Mouse (Mus musculus) ES-Bruce4 (cell line): ENCODE results near the gene Col9a3. TPM values are rescaled to one million over a fixed set of nuclear protein-coding genes. Genes with fewer than 3 reads are reported as not detected.

ENCODE experiments used
- H3K27ac ChIP-seq: 2 replicates; pipeline ENCODE4 v1.5.1; 2012; ENCODE audit warnings: low read length, inconsistent platforms; ENCODE audit not compliant: insufficient read depth
- H3K27me3 ChIP-seq: 2 replicates; pipeline ENCODE4 v1.6.1; 2012; ENCODE audit warnings: mild to moderate bottlenecking, low read length, inconsistent platforms; ENCODE audit not compliant: control insufficient read depth, poor library complexity, insufficient read depth, severe bottlenecking
- H3K36me3 ChIP-seq: 2 replicates; pipeline ENCODE4 v1.6.1; 2012; ENCODE audit warnings: inconsistent platforms, mild to moderate bottlenecking, low read length, moderate library complexity; ENCODE audit not compliant: control insufficient read depth, poor library complexity, insufficient read depth, severe bottlenecking
- H3K4me1 ChIP-seq: one replicate; pipeline ENCODE4 v1.8.1; 2011; ENCODE audit warnings: low read length; ENCODE audit not compliant: control insufficient read depth, insufficient read depth
- H3K4me3 ChIP-seq: 2 replicates; pipeline ENCODE4 v1.5.1; 2011; ENCODE audit warnings: low read depth, mild to moderate bottlenecking, low read length
- H3K9ac ChIP-seq: 2 replicates; pipeline ENCODE4 v1.6.1; 2012; ENCODE audit warnings: low read depth, mild to moderate bottlenecking, inconsistent platforms; ENCODE audit not compliant: poor library complexity, severe bottlenecking
- H3K9me3 ChIP-seq: replicated peaks from 2 replicates; pipeline ENCODE4 v1.6.1; 2012; ENCODE audit warnings: mild to moderate bottlenecking, low read length, inconsistent platforms; ENCODE audit not compliant: control insufficient read depth, poor library complexity, insufficient read depth, severe bottlenecking
- CTCF ChIP-seq: IDR thresholded peaks from one replicate; pipeline ENCODE4 v1.8.1; 2011; ENCODE audit warnings: low read depth, low read length
- EP300 ChIP-seq: IDR thresholded peaks from 2 replicates; pipeline ENCODE4 v1.6.1; 2011; ENCODE audit warnings: low read depth, low read length; ENCODE audit not compliant: insufficient read depth
- POLR2A ChIP-seq: IDR thresholded peaks from one replicate; pipeline ENCODE4 v1.8.1; 2011; ENCODE audit warnings: low read length; ENCODE audit not compliant: insufficient read depth
- polyA plus RNA-seq: library from polyadenylated mRNA; stranded (reverse); fragments of >200 nt; gene quantifications from 2 replicates; pipeline ENCODE4 v1.2.4, GENCODE M21; 2011; ENCODE audit warnings: low read depth; ENCODE audit not compliant: missing spikeins, insufficient read depth, insufficient read length

Gene Col9a3
- polyA plus RNA-seq, 1 experiment = 1.9 TPM

DNA sequence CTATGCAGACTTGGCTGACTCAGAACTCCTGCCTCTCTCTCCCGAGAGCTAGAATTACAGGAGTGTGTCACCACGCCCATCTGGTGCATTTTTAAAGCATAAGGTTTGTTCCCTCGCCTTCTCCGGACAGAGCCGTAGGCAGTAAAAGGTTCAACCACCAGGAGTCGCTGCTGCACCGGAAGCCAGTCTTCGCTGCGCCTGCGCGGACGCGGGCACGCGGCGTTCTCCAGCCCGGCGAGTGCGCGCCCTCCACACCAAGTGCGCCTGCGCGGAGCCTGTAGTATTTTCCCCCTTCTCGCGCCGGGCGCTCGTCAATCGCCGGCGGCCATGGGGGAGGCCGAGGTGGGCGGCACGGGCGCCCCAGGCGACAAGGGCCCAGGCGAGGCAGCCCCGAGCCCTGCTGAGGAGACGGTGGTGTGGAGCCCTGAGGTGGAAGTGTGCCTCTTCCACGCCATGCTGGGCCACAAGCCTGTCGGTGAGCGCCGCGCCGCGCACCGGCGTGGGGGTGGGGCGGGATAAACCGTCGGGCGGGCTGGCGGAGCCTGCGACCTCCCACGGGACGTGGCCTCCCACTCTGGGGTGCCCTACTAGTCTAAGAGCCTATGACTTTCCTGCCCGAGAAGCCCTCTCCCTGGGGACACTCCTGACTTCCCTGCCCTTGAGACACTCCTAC, 15.0 kb upstream of the Col9a3 start:
- no peaks in the 10 kb centered on the region for H3K9me3 ChIP-seq
- H3K4me3 ChIP-seq = peak overlapping the region; percentile 75
- no peaks in the 10 kb centered on the region for H3K27me3 ChIP-seq
- peak; percentile 17 for TF ChIP-seq POLR2A
- TF ChIP-seq CTCF = peak; percentile 87
- TF ChIP-seq EP300 = 0 out of 2 replicates have a peak, but pooled peaks have one; percentile 41
- no peaks in the 10 kb centered on the region for H3K4me1 ChIP-seq
- H3K36me3 ChIP-seq = peaks cover 6% of the 10 kb centered on the region
- peak overlapping the region; percentile 78 for H3K9ac ChIP-seq
- H3K27ac ChIP-seq = no peak overlapping the region

DNA sequence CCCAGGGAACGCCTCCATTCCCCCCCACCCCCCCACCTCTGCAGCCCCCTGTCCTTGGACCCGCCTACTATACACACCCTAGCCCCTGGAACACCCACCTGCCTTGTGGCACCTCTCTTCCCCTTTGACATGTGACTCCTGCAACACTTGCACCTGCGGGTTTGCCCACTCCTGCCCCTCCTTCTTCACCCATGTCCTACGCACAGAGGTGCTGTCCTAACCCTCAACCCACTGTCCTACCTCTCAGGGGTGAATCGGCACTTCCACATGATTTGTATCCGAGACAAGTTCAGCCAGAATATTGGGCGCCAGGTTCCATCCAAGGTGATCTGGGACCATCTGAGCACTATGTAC, 14.5 kb upstream of the Col9a3 start:
- H3K4me3 ChIP-seq = peak overlapping the region; percentile 75
- H3K36me3 ChIP-seq = peaks cover 6% of the 10 kb centered on the region
- H3K9ac ChIP-seq = peak overlapping the region; percentile 78
- H3K27ac ChIP-seq = no peak overlapping the region
- no peaks in the 10 kb centered on the region for H3K27me3 ChIP-seq
- TF ChIP-seq CTCF = no peak
- TF ChIP-seq EP300 = no peak
- TF ChIP-seq POLR2A = no peak
- H3K4me1 ChIP-seq = no peaks in the 10 kb centered on the region
- no peaks in the 10 kb centered on the region for H3K9me3 ChIP-seq

DNA sequence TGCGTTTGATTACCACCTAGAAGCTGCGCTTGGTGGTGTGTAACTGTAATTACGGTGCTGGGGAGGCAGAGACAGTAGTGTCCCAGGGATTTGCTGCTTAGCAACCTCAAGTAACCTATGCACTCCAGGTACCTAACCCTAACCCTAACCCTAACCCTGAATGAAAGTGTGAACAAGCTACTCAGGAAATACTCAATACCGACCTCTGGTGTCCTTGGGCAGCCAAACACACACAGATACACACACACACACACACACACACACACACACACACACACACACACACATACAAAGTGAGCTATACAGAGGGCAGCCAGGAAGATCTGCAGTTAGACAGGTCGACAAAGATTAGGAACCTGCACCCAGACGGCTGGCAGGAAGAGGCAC, 8.9 kb upstream of the Col9a3 start:
- H3K9ac ChIP-seq = peak overlapping the region; percentile 34

DNA sequence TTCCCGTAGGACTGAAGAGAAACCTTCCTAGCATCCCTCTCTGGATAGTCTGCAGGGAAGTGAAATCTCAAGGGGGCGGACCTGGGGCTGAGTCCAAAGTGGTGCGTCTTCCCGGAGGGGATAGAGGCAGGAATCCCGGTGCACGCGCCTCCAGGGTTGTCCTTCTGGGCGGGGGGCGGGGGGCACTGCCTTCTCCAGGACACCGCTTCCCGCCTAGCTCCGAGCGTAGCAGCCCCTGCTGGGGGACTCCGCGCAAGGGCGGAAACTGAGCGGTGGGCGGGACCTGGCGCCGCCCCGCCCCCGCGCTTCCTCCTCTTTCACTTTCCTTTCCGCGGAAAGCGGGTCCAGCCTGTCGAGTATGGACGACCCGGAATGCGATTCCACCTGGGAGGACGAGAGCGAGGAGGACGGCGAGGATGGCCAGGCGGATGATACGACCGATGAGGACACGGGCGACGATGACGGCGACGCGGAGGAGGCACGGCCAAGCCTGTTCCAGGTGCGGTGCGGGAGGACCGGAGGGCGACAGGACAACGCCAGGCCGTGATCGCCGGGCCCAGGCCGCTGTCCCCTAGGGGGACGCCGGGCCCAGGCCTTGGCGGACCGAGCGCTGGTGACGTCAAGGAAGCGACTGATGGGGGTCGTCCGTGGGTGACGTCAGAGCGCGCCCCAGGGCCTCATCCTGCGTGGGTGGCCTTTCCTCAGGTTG, 8.3 kb upstream of the Col9a3 start, which contains the start of gene Ogfr:
Gene Ogfr, plus strand, starts transcription at position 123 of the 709 bp plus-strand sequence.
- no peaks in the 10 kb centered on the region for H3K4me1 ChIP-seq
- H3K27ac ChIP-seq = no peak within 1 kb of the TSS
- peak within 1 kb of the TSS; percentile 34 for H3K9ac ChIP-seq
- H3K4me3 ChIP-seq = peak within 1 kb of the TSS; percentile 76
- TF ChIP-seq POLR2A (no peak), EP300 (no peak), CTCF (no peak)
- H3K9me3 ChIP-seq = no peaks in the 10 kb centered on the region
- no peaks in the 10 kb centered on the region for H3K27me3 ChIP-seq
- peaks cover 18% of the 10 kb centered on the region for H3K36me3 ChIP-seq

More for the DNA sequence above, 8.9 kb upstream of the Col9a3 start:
- H3K4me1 ChIP-seq = no peaks in the 10 kb centered on the region
- H3K9me3 ChIP-seq = no peaks in the 10 kb centered on the region
- H3K36me3 ChIP-seq = peaks cover 18% of the 10 kb centered on the region
- peak overlapping the region; percentile 67 for H3K4me3 ChIP-seq
- no peaks in the 10 kb centered on the region for H3K27me3 ChIP-seq
- H3K27ac ChIP-seq = no peak overlapping the region
- TF ChIP-seq POLR2A (no peak), EP300 (no peak), CTCF (no peak)

DNA sequence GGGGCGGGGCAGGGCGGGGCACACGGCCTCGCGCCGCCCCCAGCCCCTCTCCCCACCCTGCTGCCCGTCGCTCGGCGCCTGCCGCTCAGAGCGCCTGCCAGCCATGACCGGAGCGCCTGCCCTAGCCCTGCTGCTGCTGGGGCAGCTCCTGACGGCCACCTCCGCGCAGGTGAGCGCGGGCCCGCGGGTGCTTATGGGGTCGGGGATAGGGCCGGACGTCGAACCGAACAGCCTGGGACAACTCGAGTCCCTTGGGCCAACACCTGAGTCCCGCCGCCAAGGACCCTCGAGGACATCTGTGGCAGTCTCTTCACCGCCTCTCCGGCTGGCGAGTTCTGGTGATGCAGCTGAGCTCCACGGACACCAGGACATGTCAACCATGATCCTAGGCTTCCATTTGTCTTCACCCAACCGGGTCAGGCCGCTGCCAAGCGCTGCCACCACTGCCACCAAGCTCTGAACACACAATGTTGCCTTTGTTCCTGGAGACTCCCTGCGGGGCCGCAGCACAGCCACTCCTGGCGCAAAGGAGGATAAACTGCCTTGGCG, 641 bp downstream of the Col9a3 start:
- Histone ChIP-seq H3K36me3 (0 out of 2 replicates have a peak, but pooled peaks cover 4% of the 10 kb centered on the region), H3K9ac (peak overlapping the region; percentile 22; the same call in 1 of the 2 replicates), H3K27ac (no peak overlapping the region), H3K4me3 (peak overlapping the region; percentile 57), H3K9me3 (no peaks in the 10 kb centered on the region), H3K4me1 (peaks cover 2% of the 10 kb centered on the region), H3K27me3 (no peaks in the 10 kb centered on the region)
- no peak for TF ChIP-seq POLR2A
- no peak for TF ChIP-seq CTCF
- no peak for TF ChIP-seq EP300

DNA sequence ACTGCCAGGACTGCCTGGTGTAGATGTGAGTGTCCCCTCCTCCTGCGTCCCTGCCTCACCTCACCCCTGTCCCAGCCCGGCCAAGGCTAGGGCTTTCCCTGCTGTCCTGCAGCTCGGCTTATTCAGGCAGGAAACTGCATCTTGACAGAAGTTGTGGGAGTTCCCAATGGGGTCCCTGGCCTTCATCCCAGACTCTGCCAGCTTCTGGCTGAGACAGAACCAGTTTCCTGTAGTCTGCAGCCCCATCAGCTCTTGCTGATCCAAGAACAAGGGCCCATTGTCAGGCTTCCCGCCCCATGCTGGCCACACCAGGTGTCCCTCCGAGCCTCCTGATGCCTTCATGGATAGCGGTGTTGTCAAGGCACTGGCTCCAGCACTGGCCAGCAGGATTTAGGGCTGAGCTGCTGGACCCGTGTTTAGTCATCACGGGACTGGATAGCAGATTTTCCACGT, 3.0 kb downstream of the Col9a3 start:
- no peaks in the 10 kb centered on the region for H3K27me3 ChIP-seq
- TF ChIP-seq POLR2A = no peak
- TF ChIP-seq CTCF = no peak
- no peak for TF ChIP-seq EP300
- no peak overlapping the region for H3K4me3 ChIP-seq
- no peak overlapping the region for H3K27ac ChIP-seq
- H3K36me3 ChIP-seq = no peaks in the 10 kb centered on the region
- no peaks in the 10 kb centered on the region for H3K9me3 ChIP-seq
- H3K4me1 ChIP-seq = peaks cover 8% of the 10 kb centered on the region
- H3K9ac ChIP-seq = no peak overlapping the region
